Mouse (Mus musculus) neural tube, embryonic 10.5 days (tissue): ENCODE data around the gene Bcat2.
A peak's percentile ranks its signal among the peaks of the same experiment; 100 is the strongest.

ENCODE experiments used
- DNase-seq: peaks from one replicate; pipeline ENCODE4 v3.0.0-alpha.2; 2017; ENCODE audit warnings: low spot score; ENCODE audit errors: extremely low spot score

Bcat2 gene

DNA sequence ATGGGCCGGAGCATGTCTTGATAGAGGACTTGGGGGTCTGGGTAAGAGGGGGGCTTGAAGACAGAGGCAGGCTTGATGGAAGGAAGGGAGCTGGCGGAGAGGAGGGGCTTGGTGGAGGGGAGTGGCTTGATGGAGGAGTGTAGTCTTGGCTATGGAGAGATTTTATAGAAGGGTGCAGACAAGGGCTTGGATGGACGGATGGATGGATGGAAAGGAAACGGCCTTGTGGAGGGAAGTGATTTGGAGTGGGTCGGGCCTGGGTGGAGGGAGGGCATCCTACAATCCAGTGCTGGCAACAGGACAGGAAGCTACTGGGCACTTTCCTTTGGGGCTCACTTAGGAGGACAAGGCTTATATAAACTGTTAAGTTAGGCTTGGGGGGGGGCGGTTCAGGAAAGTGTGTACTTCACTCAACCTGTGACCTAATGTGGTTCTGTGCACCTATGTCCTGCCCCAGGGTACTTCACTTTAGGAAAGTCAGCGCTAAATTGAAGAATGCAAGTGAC is 56.7 kb downstream of the Bcat2 start:
- DNase-seq, result no peak

DNA sequence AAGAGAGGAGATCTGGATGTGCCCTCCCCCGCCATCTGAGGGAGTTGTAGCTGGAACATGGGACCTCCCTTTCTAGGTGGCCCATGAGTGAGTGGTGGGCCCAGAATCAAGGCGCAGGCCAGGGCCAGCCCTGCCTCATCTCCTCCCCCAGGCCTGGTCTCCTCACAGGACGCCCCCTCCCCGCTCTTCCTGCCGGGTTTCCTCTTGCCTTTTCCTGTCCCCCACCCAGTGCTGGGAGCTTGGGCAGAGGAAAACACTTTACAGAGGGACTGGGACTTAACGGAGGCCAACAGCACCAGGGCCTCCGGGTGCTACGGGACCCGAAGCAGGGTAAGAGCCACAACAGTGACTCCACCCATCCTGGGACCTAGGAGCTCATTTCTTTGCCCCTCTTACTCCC is 57.3 kb downstream of the Bcat2 start, which contains the start of gene Rasip1:
TSS of gene Rasip1 (plus strand) at position 228 of the 400 bp plus-strand sequence.
- DNase-seq, result no peak

DNA sequence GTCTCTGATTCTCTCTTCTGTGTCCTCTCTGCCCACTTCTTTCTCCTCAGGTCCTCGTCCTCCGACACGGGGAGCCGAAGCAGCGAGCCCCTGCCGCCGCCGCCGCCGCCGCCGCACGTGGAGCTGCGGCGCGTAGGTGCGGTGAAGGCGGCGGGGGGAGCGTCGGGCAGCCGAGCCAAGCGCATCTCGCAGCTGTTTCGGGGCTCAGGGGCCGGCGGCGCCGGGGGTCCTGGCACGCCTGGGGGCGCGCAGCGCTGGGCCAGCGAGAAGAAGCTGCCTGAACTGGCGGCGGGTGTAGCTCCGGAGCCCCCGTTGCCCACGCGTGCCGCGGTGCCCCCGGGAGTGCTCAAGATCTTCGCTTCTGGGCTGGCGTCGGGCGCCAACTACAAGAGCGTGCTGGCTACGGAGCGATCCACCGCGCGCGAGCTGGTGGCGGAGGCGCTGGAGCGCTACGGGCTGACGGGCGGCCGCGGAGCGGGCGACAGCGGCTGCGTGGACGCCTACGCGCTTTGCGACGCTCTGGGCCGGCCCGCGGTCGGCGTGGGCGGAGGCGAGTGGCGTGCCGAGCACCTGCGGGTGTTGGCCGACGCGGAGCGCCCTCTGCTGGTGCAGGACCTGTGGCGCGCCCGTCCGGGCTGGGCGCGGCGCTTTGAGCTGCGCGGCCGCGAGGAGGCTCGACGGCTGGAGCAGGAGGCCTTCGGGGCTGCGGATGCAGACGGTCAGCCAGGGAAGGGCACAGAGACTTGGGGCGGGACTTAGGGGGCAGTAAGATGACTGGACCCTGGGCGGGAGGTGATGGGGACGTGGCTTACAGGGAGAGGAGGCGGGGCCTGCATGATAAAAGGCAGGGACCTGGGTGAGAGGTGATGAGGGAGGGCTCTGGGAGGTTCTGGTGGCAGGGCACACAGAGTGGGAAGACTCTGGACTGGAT is 58.7 kb downstream of the Bcat2 start:
- peak; percentile 86 for DNase-seq

DNA sequence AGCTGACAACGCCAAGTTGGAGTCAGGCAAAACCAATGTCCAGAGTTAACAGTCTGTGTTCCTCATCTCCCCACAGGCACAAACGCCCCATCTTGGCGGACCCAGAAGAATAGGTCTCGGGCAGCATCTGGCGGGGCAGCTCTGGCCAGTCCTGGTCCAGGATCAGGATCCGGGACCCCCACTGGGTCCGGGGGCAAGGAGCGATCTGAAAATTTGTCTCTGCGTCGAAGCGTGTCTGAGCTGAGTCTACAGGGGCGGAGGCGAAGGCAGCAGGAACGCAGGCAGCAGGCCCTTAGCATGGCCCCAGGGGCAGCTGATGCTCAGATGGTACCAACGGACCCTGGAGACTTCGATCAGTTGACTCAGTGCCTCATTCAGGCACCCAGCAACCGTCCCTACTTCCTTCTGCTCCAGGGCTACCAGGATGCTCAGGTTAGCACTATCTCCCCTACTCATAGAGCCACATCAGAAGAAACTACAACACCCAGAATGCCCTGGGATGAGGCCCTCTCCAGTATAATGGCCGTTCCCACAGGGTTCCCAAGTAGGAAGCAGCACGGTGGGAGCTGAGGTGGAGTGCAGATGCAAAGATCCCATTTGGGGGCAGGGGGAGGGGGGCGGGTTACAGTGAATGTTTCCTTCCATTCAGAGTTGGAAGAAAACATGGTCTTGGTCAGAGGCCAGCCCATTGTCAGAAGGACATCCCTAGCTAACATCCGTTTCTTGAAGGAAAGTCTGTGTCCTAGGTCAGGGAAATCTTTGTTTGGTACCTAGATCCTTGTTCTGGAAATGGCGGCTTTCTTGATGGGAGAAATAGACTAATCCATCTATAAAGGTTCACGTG is 60.3 kb downstream of the Bcat2 start:
- no peak for DNase-seq

DNA sequence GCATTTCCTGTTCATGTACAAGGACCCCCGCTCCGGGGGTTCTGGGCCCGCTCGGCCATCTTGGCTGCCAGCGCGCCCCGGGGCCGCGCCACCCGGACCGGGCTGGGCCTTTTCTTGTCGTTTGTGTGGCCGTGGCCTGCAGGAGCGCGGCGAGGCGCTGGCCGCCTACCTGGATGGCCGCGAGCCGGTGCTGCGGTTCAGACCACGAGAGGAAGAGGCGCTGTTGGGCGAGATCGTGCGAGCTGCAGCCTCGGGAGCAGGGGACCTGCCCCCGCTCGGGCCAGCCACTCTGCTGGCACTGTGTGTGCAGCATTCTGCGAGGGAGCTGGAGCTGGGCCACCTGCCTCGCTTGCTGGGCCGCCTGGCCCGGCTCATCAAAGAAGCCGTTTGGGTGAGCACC is 62.5 kb downstream of the Bcat2 start:
- DNase-seq, result no peak

DNA sequence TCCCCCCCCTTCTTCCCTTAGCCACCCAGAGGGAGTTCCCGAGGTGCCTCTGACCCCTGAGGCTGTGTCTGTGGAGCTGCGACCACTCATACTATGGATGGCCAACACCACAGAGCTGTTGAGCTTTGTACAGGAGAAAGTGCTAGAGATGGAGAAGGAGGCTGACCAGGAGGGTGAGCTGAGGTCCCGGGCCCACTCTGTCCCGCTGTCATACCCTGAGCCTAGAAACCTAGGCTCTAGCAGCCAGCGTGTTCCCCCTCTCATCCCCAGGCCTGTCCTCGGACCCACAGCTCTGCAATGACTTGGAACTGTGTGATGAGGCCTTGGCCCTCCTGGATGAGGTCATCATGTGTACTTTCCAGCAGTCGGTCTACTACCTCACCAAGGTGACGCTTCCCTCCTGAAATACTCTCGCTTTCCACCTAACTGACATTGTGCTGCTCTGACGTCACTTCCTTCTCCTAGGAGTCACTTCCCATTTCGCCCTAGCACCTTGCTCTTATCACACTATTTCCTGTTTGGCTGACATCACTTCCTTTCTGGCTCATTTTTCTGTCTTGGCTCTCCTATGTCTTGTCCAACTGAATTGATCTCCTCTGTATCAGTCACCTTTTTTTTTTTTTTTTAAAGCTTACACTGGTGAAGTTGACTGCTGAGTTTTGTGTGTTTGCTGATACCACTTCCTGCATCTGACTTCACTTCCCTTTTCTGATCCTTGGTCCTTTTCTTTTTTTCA is 65.2 kb downstream of the Bcat2 start:
- no peak for DNase-seq

DNA sequence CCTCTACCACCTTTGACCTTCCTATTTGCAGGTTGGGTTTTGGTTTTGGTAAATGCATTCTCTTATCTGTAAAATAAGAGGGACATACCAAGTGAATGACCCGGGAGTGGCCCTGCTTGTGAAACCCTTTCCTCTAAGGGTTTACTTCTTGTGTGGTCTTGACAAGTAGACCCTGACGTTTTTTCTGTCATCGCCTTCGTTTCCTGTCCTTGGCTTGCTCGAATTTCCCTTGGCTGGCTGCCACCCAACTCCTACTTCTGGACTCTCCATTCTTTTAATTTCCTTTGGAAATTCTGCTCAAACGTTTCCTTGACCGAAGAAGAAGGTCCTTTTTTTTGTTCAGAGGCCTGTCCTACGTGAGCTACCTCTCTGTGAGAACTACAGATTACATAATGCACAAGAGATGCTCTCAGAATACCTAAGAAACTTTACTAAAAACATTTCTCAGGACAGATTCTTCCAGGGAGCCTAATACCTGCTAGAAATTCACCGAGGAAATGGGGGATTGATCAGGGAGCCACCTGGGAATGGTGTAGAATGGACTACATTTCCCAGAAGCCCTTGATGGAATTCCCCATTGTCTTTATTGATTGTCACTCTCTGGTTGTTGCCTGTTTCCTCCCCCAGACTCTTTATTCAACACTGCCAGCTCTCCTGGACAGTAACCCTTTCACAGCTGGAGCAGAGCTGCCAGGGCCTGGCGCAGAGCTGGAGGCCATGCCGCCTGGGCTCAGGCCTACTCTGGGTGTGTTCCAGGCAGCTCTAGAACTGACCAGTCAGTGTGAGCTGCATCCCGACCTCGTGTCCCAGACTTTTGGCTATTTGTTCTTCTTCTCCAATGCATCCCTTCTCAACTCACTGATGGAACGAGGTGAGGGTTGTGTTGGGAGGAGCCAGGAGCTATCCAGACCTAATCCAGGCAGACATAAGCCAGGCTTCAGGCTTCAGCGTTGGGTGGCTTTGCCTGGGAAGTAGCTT is 66.0 kb downstream of the Bcat2 start:
- DNase-seq, result no peak

DNA sequence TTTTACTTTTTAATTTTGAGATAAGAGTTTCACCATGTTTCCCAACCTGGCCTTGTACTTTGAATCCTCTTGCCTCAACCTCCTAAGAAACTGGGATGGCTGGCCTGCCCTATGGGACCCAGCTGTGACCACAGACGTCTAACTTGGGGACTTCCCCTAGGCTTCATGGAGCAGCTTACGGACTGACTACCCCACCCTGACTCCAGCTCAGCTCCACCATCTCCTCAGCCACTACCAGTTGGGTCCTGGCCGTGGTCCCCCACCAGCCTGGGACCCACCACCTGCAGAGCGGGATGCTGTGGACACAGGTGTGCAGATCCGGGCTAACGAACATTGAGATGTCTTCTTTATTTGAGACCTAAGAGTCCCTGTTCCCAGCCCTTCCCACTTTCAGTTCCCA is 67.8 kb downstream of the Bcat2 start:
- DNase-seq, result no peak

DNA sequence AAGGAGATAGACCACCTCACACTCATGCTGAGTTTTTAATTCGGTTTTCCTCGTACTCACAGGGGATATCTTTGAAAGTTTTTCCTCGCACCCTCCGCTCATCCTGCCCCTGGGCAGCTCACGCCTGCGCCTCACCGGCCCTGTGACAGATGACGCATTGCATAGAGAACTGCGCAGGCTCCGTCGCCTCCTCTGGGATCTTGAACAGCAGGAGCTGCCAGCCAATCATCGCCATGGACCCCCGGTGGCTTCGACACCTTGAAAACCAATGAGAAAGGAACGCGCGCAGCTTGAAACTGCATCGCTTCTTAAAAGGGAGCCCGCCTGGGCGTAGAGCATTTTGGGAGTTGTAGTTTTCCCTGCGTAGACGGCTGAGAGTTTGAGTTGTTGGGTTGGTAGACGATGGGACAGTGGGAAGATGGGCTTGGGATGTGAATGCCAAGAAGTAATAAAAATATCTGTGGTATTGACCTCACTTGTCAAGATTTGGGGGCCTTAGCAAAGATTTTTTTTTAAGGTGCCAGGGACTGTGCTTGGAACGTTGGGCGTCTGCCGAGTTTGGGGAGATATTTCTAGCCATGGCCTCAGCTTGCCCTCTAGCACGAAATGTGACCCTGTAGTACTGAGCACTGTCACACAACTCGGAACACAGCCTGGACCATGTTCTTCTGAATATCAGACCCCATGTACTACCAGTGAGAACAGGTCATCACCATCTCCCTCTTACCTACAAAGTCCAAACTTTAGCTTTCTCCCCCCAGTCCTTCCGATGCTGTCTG is 68.9 kb downstream of the Bcat2 start:
- DNase-seq, result peak; percentile 90
